Mouse (Mus musculus): ENCODE results near the gene Zfp316. TPM values are rescaled to one million over a fixed set of nuclear protein-coding genes. Genes with fewer than 3 reads are reported as not detected.

The Zfp316 gene
- total RNA-seq (2014; rRNA removed) (32.1 and 36.0 TPM in 2 replicates), polyA plus RNA-seq (2015; fragmentation: Nextera tagmentation; extraction: Ambion mirVana) (6.2 and 6.8 TPM in 2 replicates)

GRCm38 (mm10) chr5:143269363-143270150, at the start of gene Zfp316:
Gene Zfp316 (minus strand): TSS chr5:143270022.
- Histone ChIP-seq H3K27me3 (ENCODE audit: insufficient read depth, low read length) (no peaks in the 10 kb centered on the region), H3K27ac (ENCODE audit: low read depth, low read length) (peak within 1 kb of the TSS; percentile 80), H3K4me2 (ENCODE audit: low read depth, low read length, poor library complexity, severe bottlenecking) (peak within 1 kb of the TSS; percentile 64), H3K36me3 (ENCODE audit: insufficient read depth, low read length) (0 out of 2 replicates have a peak, but pooled peaks cover 2% of the 10 kb centered on the region), H3K4me1 (ENCODE audit: insufficient read depth, low read length) (peaks cover 6% of the 10 kb centered on the region; the same call in 1 of the 2 replicates), H3K9me3 (ENCODE audit: low read length) (no peaks in the 10 kb centered on the region), H3K9ac (replicated peaks; ENCODE audit: low read length, poor library complexity, severe bottlenecking) (peak within 1 kb of the TSS; percentile 95), H3K4me3 (ENCODE audit: low read depth, low read length) (peak within 1 kb of the TSS; percentile 84)
- no peak; the same call in 1 of the 2 replicates for TF ChIP-seq CTCF (IDR thresholded peaks at IDR 0.05)
- under 1% methylated on average over 48 of the region's 79 CpGs for WGBS
- DNase-seq (ENCODE audit: low spot score) (peak; percentile 84), ATAC-seq (ENCODE audit: low FRiP score) (peak; percentile 85)

- ATAC-seq (ENCODE audit: low FRiP score): no peak
- Histone ChIP-seq H3K36me3 (ENCODE audit: insufficient read depth, low read length) (peaks cover 46% of the 10 kb centered on the region), H3K4me1 (ENCODE audit: insufficient read depth, low read length) (peaks cover 12% of the 10 kb centered on the region), H3K4me2 (ENCODE audit: low read depth, low read length, poor library complexity, severe bottlenecking) (no peak overlapping the region), H3K27ac (ENCODE audit: low read depth, low read length) (no peak overlapping the region), H3K9me3 (ENCODE audit: low read length) (no peaks in the 10 kb centered on the region), H3K4me3 (ENCODE audit: low read depth, low read length) (no peak overlapping the region), H3K27me3 (ENCODE audit: insufficient read depth, low read length) (no peaks in the 10 kb centered on the region), H3K9ac (replicated peaks; ENCODE audit: low read length, poor library complexity, severe bottlenecking) (no peak overlapping the region)
- DNase-seq (ENCODE audit: low spot score): no peak
- TF ChIP-seq CTCF (IDR thresholded peaks at IDR 0.05): no peak
- WGBS: 83% methylated on average over 8 of the region's 8 CpGs
Measured at GRCm38 (mm10) chr5:143317288-143317610, 47.4 kb upstream of the Zfp316 start.

GRCm38 (mm10) chr5:143316605-143317287, 46.9 kb upstream of the Zfp316 start:
- Histone ChIP-seq H3K4me1 (ENCODE audit: insufficient read depth, low read length) (peaks cover 12% of the 10 kb centered on the region), H3K9ac (replicated peaks; ENCODE audit: low read length, poor library complexity, severe bottlenecking) (no peak overlapping the region), H3K36me3 (ENCODE audit: insufficient read depth, low read length) (peaks cover 42% of the 10 kb centered on the region), H3K9me3 (ENCODE audit: low read length) (no peaks in the 10 kb centered on the region), H3K4me3 (ENCODE audit: low read depth, low read length) (no peak overlapping the region), H3K27me3 (ENCODE audit: insufficient read depth, low read length) (no peaks in the 10 kb centered on the region), H3K4me2 (ENCODE audit: low read depth, low read length, poor library complexity, severe bottlenecking) (no peak overlapping the region), H3K27ac (ENCODE audit: low read depth, low read length) (no peak overlapping the region)
- TF ChIP-seq CTCF (IDR thresholded peaks at IDR 0.05): no peak
- ATAC-seq (ENCODE audit: low FRiP score) (no peak), DNase-seq (ENCODE audit: low spot score) (no peak)
- WGBS: 91% methylated on average over 5 of the region's 5 CpGs

- 13% methylated on average over 8 of the region's 8 CpGs for WGBS
- Histone ChIP-seq H3K9ac (replicated peaks; ENCODE audit: low read length, poor library complexity, severe bottlenecking) (no peak overlapping the region), H3K4me1 (ENCODE audit: insufficient read depth, low read length) (peaks cover 12% of the 10 kb centered on the region), H3K9me3 (ENCODE audit: low read length) (no peaks in the 10 kb centered on the region), H3K27me3 (ENCODE audit: insufficient read depth, low read length) (no peaks in the 10 kb centered on the region), H3K27ac (ENCODE audit: low read depth, low read length) (peak overlapping the region; percentile 26; the same call in 1 of the 2 replicates), H3K4me2 (ENCODE audit: low read depth, low read length, poor library complexity, severe bottlenecking) (peak overlapping the region; percentile 86), H3K36me3 (ENCODE audit: insufficient read depth, low read length) (peaks cover 35% of the 10 kb centered on the region), H3K4me3 (ENCODE audit: low read depth, low read length) (peak overlapping the region; percentile 85)
- TF ChIP-seq CTCF (IDR thresholded peaks at IDR 0.05): no peak
- DNase-seq (ENCODE audit: low spot score): no peak
- peak; percentile 25; the same call in 1 of the 2 replicates for ATAC-seq (ENCODE audit: low FRiP score)
Measured at GRCm38 (mm10) chr5:143315514-143315888, 45.7 kb upstream of the Zfp316 start.

GRCm38 (mm10) chr5:143314730-143315513, 45.1 kb upstream of the Zfp316 start, which contains the start of gene E130309D02Rik:
Gene E130309D02Rik (minus strand): TSS chr5:143315360.
- DNase-seq (ENCODE audit: low spot score) (peak; percentile 80), ATAC-seq (ENCODE audit: low FRiP score) (peak; percentile 81)
- peak; percentile 79 for TF ChIP-seq CTCF (IDR thresholded peaks at IDR 0.05)
- peaks cover 32% of the 10 kb centered on the region for H3K36me3 ChIP-seq (ENCODE audit: insufficient read depth, low read length)
- under 1% methylated on average over 84 of the region's 101 CpGs for WGBS
- peak within 1 kb of the TSS; percentile 77 for H3K9ac ChIP-seq (replicated peaks; ENCODE audit: low read length, poor library complexity, severe bottlenecking)
- H3K27me3 ChIP-seq (ENCODE audit: insufficient read depth, low read length): no peaks in the 10 kb centered on the region
- H3K4me3 ChIP-seq (ENCODE audit: low read depth, low read length): peak within 1 kb of the TSS; percentile 85
- H3K9me3 ChIP-seq (ENCODE audit: low read length): no peaks in the 10 kb centered on the region
- peak within 1 kb of the TSS; percentile 86 for H3K4me2 ChIP-seq (ENCODE audit: low read depth, low read length, poor library complexity, severe bottlenecking)
- peaks cover 12% of the 10 kb centered on the region for H3K4me1 ChIP-seq (ENCODE audit: insufficient read depth, low read length)
- peak within 1 kb of the TSS; percentile 95 for H3K27ac ChIP-seq (ENCODE audit: low read depth, low read length)
